29 mouse cellular contexts compared by ENCODE assay signal in the genomic region with DNA sequence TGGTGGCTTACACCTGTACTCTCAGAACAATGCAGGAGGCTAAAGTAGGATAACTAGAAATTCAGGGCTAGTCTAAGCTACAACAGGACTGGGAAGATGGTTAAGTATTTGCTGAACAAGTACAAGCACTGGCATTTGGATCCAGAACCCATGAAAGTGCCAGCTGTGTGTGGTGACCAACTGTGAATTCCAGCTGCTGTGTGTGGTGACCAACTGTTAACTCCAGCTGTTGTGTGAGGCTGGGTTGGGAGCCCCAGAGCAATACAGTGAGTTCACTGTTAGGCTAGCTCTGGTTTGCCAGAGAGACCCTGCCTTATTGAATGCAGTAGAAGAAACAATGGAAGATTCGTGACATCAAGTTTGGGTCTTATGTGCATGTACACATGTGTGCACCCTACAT. TPM values are rescaled to one million over a fixed set of nuclear protein-coding genes. Genes with fewer than 3 reads are reported as not detected.
"Had no signal": no experiment of that assay in that cellular context is flagged by ENCODE, and none has a peak within 500 bp of the region (broad histone marks: within the 10 kb centered on the region; RNA-seq: fewer than 3 reads in every experiment).

No protein-coding gene starts in this region.

- ATAC-seq: liver, embryonic 12.5 days; liver, postnatal 0 days; lung, postnatal 0 days; midbrain, embryonic 13.5 days; midbrain, embryonic 15.5 days; midbrain, embryonic 16.5 days had no signal

- DNase-seq: left cerebral cortex, postnatal 4 days; liver; liver, embryonic 13.5 days; liver, postnatal 0 days; lung, adult 2 months; lung, embryonic 14.5 days; lung, postnatal 10 days; lung, postnatal 14 days; lung, postnatal 4 days; midbrain, embryonic 14.5 days had no signal

- H3K4me3 ChIP-seq: limb, embryonic 10.5 days; limb, embryonic 12.5 days; limb, embryonic 13.5 days; limb, embryonic 15.5 days; liver, embryonic 12.5 days; liver, embryonic 13.5 days; liver, embryonic 15.5 days; lung, embryonic 15.5 days; megakaryocyte, embryonic 14.5 days; midbrain, embryonic 10.5 days; midbrain, embryonic 12.5 days; midbrain, embryonic 13.5 days; midbrain, embryonic 15.5 days; neural tube, embryonic 12.5 days had no signal

- H3K4me2 ChIP-seq: limb, embryonic 12.5 days; limb, embryonic 13.5 days; limb, embryonic 15.5 days; liver, embryonic 11.5 days; liver, embryonic 12.5 days; liver, embryonic 13.5 days; liver, embryonic 15.5 days; lung, embryonic 14.5 days; lung, embryonic 15.5 days; midbrain, embryonic 11.5 days; midbrain, embryonic 12.5 days; midbrain, embryonic 13.5 days; midbrain, embryonic 15.5 days; neural tube, embryonic 12.5 days had no signal

- H3K27me3 ChIP-seq: limb, embryonic 12.5 days; limb, embryonic 13.5 days; limb, embryonic 15.5 days; liver, embryonic 12.5 days; liver, embryonic 13.5 days; liver, embryonic 15.5 days; lung, embryonic 15.5 days; megakaryocyte, embryonic 14.5 days; midbrain, embryonic 12.5 days; midbrain, embryonic 13.5 days; midbrain, embryonic 15.5 days; neural tube, embryonic 12.5 days had no signal

- H3K4me1 ChIP-seq: limb, embryonic 10.5 days; limb, embryonic 12.5 days; limb, embryonic 13.5 days; limb, embryonic 15.5 days; liver, embryonic 12.5 days; liver, embryonic 13.5 days; liver, embryonic 15.5 days; lung, embryonic 15.5 days; midbrain, embryonic 10.5 days; midbrain, embryonic 12.5 days; midbrain, embryonic 13.5 days; midbrain, embryonic 15.5 days; neural tube, embryonic 12.5 days had no signal

- H3K27ac ChIP-seq: limb, embryonic 10.5 days; limb, embryonic 12.5 days; limb, embryonic 13.5 days; limb, embryonic 15.5 days; liver, embryonic 12.5 days; liver, embryonic 13.5 days; liver, embryonic 14.5 days; liver, embryonic 15.5 days; lung, embryonic 15.5 days; macrophage; midbrain, embryonic 10.5 days; midbrain, embryonic 12.5 days; midbrain, embryonic 13.5 days; midbrain, embryonic 15.5 days; neural tube, embryonic 12.5 days had no signal

- H3K9me3 ChIP-seq: limb, embryonic 10.5 days; limb, embryonic 12.5 days; limb, embryonic 13.5 days; limb, embryonic 15.5 days; liver, embryonic 12.5 days; liver, embryonic 13.5 days; liver, embryonic 15.5 days; lung, embryonic 15.5 days; megakaryocyte, embryonic 14.5 days; midbrain, embryonic 10.5 days; midbrain, embryonic 12.5 days; midbrain, embryonic 13.5 days; midbrain, embryonic 15.5 days; neural tube, embryonic 12.5 days had no signal

- H3K9ac ChIP-seq: limb, embryonic 12.5 days; limb, embryonic 13.5 days; limb, embryonic 15.5 days; liver, embryonic 12.5 days; liver, embryonic 13.5 days; liver, embryonic 14.5 days; liver, embryonic 15.5 days; liver, postnatal 0 days; lung, embryonic 14.5 days; lung, embryonic 15.5 days; midbrain, embryonic 12.5 days; midbrain, embryonic 13.5 days; midbrain, embryonic 15.5 days; neural tube, embryonic 12.5 days had no signal

RNA-seq across cellular contexts. Expression of a gene that starts 27.1 kb away (rescaled TPM):
- polyA plus RNA-seq: macrophage had no signal
